Mouse (Mus musculus) liver, embryonic 14.5 days (tissue): ENCODE measurements around the gene Ulk3. TPM values are rescaled to one million over a fixed set of nuclear protein-coding genes. Genes with fewer than 3 reads are reported as not detected.

Experiments
- ATAC-seq: fragments of 200-750 bp; cut with Nextera tagmentation; 2 replicates; pipeline ENCODE4 v1.8.0; 2017; ENCODE audit warnings: moderate number of reproducible peaks, mild to moderate bottlenecking, moderate library complexity; ENCODE audit not compliant: insufficient read depth
- DNase-seq, 3 experiments: peaks; one replicate each; pipeline ENCODE4 v3.0.0-alpha.2; 2012 to 2013; ENCODE audit warnings: low read depth in 3 of 3, low spot score in 3 of 3
- H3K27ac ChIP-seq: fragments of 300-500 bp; sonication (generic); 2 replicates; pipeline ENCODE4 v1.5.1; 2014; ENCODE audit warnings: moderate library complexity, mild to moderate bottlenecking, control low read depth, inconsistent platforms
- H3K27me3 ChIP-seq: fragments of 300-500 bp; sonication (generic); 2 replicates; pipeline ENCODE4 v1.6.1; 2014; ENCODE audit warnings: mild to moderate bottlenecking, low read length, moderate library complexity; ENCODE audit not compliant: control insufficient read depth, insufficient read depth
- H3K36me3 ChIP-seq: fragments of 300-500 bp; sonication (generic); replicated peaks from 2 replicates; pipeline ENCODE4 v1.6.1; 2014; ENCODE audit warnings: low read depth; ENCODE audit not compliant: control insufficient read depth, insufficient read depth
- H3K4me1 ChIP-seq, 2 experiments: fragments of 200-500 bp in 1 of 2; fragments of 300-500 bp in 1 of 2; sonication (generic) in 1 of 2; replicated peaks; 2 replicates each; pipeline ENCODE4 v1.6.1; 2012 to 2014; ENCODE audit warnings: antibody characterized with exemption in 1 of 2, inconsistent platforms in 1 of 2, low read length in 1 of 2; ENCODE audit not compliant: control insufficient read depth in 2 of 2, insufficient read depth in 2 of 2
- H3K4me2 ChIP-seq: fragments of 300-500 bp; sonication (generic); 2 replicates; pipeline ENCODE4 v1.6.1; 2014; ENCODE audit warnings: low read depth, mild to moderate bottlenecking, control low read depth, moderate library complexity
- H3K4me3 ChIP-seq, 2 experiments: fragments of 200-500 bp in 1 of 2; fragments of 300-500 bp in 1 of 2; sonication (generic) in 1 of 2; 2 replicates each; pipeline ENCODE4 v1.5.1; 2012 to 2014; ENCODE audit warnings: low read depth in 2 of 2, low read length in 2 of 2, mild to moderate bottlenecking in 2 of 2, control low read depth in 1 of 2, inconsistent platforms in 1 of 2, moderate library complexity in 1 of 2; ENCODE audit not compliant: insufficient read depth in 1 of 2
- H3K9ac ChIP-seq: fragments of 300-500 bp; sonication (generic); replicated peaks from 2 replicates; pipeline ENCODE4 v1.6.1; 2014; ENCODE audit warnings: mild to moderate bottlenecking, control low read depth, moderate library complexity
- H3K9me3 ChIP-seq: fragments of 300-500 bp; sonication (generic); 2 replicates; pipeline ENCODE4 v1.6.1; 2016; ENCODE audit warnings: low read length, mixed read lengths; ENCODE audit not compliant: control insufficient read depth
- CTCF ChIP-seq: IDR thresholded peaks from 2 replicates; pipeline ENCODE4 v1.5.1; 2016; ENCODE audit warnings: antibody characterized with exemption, low read depth, control low read depth
- EP300 ChIP-seq: IDR thresholded peaks from 2 replicates; pipeline ENCODE4 v1.6.1; 2016; ENCODE audit warnings: antibody characterized with exemption, low read depth
- WGBS: fragments of 180-500 bp; shearing (Covaris S2); extraction: QIAGEN DNeasy Blood & Tissue Kit; methylation state at CpG from one replicate; pipeline ENCODE4 v1.1.7; 2014; ENCODE audit not compliant: insufficient replicate concordance; 5-methylcytosine and 5-hydroxymethylcytosine counted together
- polyA plus RNA-seq, 2 experiments: library from polyadenylated mRNA; depleted of rRNA in 1 of 2; stranded (reverse) in 1 of 2; unstranded in 1 of 2; fragments of >200 nt; fragmentation: Nextera tagmentation in 1 of 2; extraction: Ambion mirVana in 1 of 2; gene quantifications; 2 replicates each; pipeline versions ENCODE4 v1.2.1 to v1.2.3; 2012 to 2014

Gene Ulk3
- polyA plus RNA-seq, 2 experiments = 2.0 to 4.5 TPM

GRCm38 (mm10) chr9:57638651-57639459 lies 49.6 kb downstream of the Ulk3 start:
- ATAC-seq = peak; percentile 81
- TF ChIP-seq CTCF (no peak), EP300 (no peak)
- Histone ChIP-seq H3K4me1 (peaks cover 66 to 70% of the 10 kb centered on the region in 2 experiments), H3K36me3 (no peaks in the 10 kb centered on the region), H3K9ac (peak overlapping the region; percentile 51), H3K27ac (peak overlapping the region; percentile 52), H3K9me3 (no peaks in the 10 kb centered on the region), H3K27me3 (no peaks in the 10 kb centered on the region), H3K4me2 (peak overlapping the region; percentile 75), H3K4me3 (0 out of 4 replicates have a peak overlapping the region, but pooled peaks of 1 of the 2 experiments have one; percentile 10)
- peak in 2 of 3 experiments; percentile 49 to 62 for DNase-seq
- 12% methylated on average over 8 of the region's 8 CpGs for WGBS

- Histone ChIP-seq H3K4me3 (peak overlapping the region; percentile 34 to 38; a peak in 3 of 4 replicates), H3K4me2 (peak overlapping the region; percentile 75), H3K27me3 (no peaks in the 10 kb centered on the region), H3K4me1 (peaks cover 68 to 71% of the 10 kb centered on the region in 2 experiments), H3K36me3 (no peaks in the 10 kb centered on the region), H3K27ac (peak overlapping the region; percentile 52), H3K9ac (peak overlapping the region; percentile 47), H3K9me3 (no peaks in the 10 kb centered on the region)
- DNase-seq (no peak), ATAC-seq (no peak)
- 42% methylated on average over 5 of the region's 5 CpGs for WGBS
- TF ChIP-seq CTCF = no peak
- no peak for TF ChIP-seq EP300
Measured at GRCm38 (mm10) chr9:57639661-57640328, 50.5 kb downstream of the Ulk3 start.

- Histone ChIP-seq H3K27me3 (no peaks in the 10 kb centered on the region), H3K36me3 (no peaks in the 10 kb centered on the region), H3K9ac (peak overlapping the region; percentile 47), H3K27ac (peak overlapping the region; percentile 52), H3K4me3 (peak overlapping the region; percentile 34 to 38), H3K9me3 (no peaks in the 10 kb centered on the region), H3K4me2 (peak overlapping the region; percentile 75), H3K4me1 (peaks cover 68 to 71% of the 10 kb centered on the region in 2 experiments)
- TF ChIP-seq CTCF = no peak
- peak in 1 of 3 experiments; percentile 50 for DNase-seq
- WGBS = under 1% methylated on average over 15 of the region's 15 CpGs
- peak; percentile 37 for ATAC-seq
Measured at GRCm38 (mm10) chr9:57640384-57640783, 51.1 kb downstream of the Ulk3 start.

- Histone ChIP-seq H3K4me3 (no peak overlapping the region), H3K4me1 (peaks cover 68 to 75% of the 10 kb centered on the region in 2 experiments), H3K36me3 (no peaks in the 10 kb centered on the region), H3K9ac (peak overlapping the region; percentile 47), H3K27me3 (no peaks in the 10 kb centered on the region), H3K9me3 (no peaks in the 10 kb centered on the region), H3K27ac (peak overlapping the region; percentile 52), H3K4me2 (peak overlapping the region; percentile 75)
- ATAC-seq = no peak
- 67% methylated on average over 1 of the region's 1 CpGs for WGBS
- TF ChIP-seq CTCF = no peak
- no peak for TF ChIP-seq EP300
- DNase-seq = no peak
Measured at GRCm38 (mm10) chr9:57641022-57641421, 51.8 kb downstream of the Ulk3 start.
